Mouse (Mus musculus): ENCODE data around the gene Nmbr.

- TF ChIP-seq CTCF (conservative IDR thresholded peaks at IDR 0.05; ENCODE audit: low read length) (no peak), NANOG (IDR thresholded peaks at IDR 0.05; ENCODE audit: borderline replicate concordance, low read length) (no peak)
These were observed 1.5 kb upstream of the Nmbr start for GRCm38 (mm10) chr10:14703830-14704420.

Measured in E14TG2a.4 (cell line).